Mouse (Mus musculus) CD4-positive helper T cell, adult 2 months (primary cell): ENCODE results near the gene U90926.

Source experiments
- DNase-seq: peaks from one replicate; pipeline ENCODE4 v3.0.0-alpha.2; 2012; ENCODE audit warnings: low read depth, missing footprints, low spot score

Gene U90926

DNA sequence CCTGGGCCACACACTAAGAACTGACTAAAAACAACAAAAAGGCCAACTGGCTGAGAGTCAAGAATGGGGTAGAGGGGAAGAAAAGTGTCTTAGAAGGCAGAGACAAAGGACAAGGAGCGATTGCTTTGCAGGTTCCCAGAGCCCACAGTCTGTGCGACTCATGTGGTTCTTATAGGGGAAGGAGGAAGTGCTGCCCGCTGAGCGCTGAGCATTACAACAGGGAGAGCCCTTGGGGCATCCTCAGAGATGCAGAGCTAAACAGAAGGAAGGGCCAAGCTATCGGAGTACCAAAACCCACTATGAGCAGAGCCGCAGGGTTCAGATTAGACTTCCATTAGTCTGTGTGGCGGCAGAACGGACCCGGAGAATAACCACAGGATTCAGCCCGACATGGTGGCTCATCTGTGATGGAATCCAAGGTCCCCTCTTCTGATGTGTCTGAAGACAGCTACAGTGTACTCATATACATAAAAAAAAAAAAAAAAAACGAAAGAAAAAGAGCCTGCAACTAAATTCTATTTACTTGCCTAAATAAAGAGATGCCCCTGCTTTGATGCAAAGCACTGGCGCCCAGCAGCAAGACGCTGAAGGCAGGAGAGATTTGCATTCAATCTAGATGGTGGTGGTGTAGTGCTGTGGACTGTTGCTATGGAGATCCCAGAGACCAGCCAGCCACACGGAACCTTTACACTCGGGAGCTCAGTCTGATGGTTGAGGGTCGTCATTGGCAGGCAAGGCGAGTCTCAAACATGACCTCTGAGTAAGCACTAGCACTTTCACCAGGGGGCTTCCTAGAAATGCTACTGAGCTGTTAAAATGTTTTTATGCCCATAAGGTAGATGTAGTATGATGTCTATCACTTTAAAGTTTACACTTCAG is 3.9 kb upstream of the U90926 start:
- DNase-seq: no peak

DNA sequence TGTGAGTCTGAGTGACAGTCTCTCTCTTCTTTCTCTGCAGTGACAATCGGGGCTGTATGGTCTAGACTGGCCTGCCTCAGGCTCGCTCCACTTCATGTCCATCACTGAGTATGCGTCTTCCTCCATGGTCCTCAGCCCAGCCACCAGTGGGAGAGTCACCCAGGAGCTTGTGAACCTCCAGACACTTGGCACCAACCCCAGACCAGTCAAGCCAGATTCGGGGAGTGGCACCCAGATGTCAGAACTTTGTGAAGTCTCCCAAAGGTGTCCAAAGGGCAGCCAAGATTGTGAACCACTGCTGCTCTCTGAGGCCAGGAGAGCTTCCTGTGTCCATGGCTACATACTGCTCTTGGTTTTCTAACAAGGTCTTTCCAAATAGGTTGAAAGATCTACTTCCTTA is 3.0 kb downstream of the U90926 start:
- no peak for DNase-seq

DNA sequence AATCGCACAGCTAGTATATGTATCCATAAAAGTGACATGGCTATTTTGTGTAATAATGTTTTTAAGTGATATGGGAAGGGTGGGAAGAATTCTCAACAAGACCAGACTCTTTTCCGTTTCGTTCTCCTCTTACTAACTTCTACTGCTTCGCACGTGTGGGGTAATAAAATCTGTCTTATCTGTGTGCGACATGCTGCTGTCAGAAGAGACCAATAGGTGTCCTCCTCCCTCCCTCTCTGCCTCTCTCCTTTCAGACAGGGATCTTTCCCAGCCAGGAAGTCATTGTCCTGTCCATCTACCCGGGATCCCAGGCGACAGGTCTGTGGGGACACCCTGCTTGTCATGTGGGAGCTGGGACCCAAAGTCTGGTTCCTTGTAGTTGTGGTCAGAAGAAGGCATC is 5.0 kb downstream of the U90926 start:
- DNase-seq: no peak

DNA sequence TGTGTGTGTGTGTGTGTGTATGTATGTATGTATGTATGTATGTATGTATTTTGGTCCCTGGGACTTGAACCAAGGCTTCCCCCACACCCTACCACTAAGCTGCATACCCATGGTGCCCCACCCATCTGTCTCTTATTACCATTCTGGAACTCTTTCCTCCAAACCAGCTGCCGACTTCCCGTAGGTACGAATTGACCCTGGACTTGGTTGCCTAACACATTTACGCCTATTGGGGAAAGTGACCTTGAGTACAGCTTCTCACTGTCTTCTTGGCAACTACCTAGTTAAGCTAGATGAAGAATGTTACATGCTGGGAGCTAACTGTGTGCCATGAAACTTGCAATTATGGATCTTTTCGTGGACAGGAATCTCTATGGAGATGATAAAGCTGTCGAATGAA is 9.1 kb downstream of the U90926 start:
- no peak for DNase-seq

DNA sequence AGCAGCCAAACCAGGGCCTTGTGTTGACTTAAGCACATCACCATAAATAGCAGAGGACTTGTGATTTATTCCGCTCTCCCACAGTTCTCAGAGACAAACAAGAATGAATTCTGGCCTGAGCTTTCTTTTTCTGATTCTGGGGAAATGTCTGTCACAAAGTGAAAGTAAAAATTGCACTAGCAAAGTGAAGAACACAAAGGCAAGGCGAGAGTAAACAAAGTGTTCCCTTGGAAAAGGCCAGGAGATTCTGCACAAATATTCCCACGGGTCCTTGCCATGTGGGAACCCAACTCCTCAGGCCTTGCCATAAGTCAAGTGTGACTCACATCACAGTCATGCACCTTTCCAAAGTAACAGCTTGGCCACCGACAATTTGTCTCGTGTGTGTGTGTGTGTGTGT is 9.5 kb downstream of the U90926 start:
- no peak for DNase-seq

DNA sequence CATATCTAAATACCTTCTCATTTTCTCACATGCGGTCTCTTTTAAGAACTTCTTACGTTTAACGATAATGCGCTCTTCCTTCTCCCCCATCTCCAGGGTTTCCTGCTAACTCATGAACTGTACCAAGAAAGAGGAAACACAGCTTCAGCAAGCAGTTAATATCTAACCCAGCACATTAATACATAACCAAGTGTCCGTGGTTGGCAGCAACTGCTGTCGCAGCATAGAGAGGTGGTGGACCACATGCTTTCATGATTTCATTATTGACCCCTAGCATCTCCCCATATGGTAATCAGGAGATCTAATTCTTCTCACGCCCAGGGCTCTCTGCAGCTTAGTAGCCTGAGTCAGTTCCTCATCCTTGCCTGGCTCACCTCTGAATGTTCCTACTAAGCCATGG is 10.0 kb downstream of the U90926 start:
- no peak for DNase-seq

DNA sequence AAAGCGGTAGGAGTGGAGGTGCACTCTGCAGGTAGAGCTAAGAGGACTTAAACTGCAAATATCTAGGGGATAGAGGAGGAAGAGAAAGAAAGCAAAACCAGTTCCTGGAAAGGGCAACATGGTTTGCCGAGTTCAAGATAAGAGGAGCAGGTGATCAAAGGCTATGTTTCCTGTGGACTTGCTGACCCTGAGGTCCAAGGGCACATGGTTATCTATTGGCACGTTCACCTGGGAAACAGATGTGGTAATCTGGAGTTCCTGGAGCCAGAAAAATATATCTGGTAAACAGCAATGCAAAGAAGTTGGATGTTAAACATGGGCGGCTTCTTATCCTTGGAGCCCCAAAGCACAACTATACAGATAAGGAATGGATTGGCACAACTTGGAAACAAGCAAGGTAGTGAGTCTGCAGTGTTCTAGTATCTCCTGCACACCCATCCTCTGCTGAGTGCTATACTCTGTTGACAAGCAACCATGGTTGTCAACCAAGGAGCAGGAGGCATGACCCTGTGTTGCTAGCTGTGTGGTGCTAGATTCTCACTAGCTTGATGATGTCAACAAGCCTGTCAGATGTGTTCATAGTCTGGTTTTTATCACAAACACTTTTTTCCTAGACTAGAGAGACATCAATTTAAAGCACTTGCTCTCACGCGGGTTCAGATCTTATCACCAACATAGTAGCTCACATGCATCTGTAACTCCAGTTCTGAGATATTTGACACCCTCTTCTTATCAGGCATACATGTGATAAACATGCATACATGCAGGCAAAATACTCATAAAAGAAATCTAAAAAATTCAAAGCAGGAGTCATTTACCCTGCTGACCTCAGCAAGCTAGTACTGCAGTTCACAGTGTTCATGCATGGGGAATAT is 10.8 kb downstream of the U90926 start:
- peak; percentile 39 for DNase-seq

DNA sequence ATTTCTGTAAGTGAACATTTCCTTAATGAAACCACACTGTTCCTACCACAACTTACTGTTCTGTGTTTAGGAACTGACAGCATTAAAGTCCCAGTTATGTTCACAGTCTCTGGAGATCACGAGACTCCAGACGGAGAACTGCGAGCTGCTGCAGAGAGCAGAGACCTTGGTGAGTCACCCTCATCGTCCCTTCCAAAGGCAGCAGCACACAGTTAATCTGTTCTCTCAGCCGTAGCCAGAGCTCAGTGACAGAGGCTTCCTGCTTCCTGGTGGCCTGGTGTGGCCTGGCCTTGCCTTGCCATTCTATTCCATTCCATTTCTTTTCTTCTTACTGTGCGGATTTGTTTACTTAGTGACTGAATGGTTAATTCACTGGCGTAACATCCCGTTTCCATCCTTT is 16.9 kb downstream of the U90926 start:
- no peak for DNase-seq

DNA sequence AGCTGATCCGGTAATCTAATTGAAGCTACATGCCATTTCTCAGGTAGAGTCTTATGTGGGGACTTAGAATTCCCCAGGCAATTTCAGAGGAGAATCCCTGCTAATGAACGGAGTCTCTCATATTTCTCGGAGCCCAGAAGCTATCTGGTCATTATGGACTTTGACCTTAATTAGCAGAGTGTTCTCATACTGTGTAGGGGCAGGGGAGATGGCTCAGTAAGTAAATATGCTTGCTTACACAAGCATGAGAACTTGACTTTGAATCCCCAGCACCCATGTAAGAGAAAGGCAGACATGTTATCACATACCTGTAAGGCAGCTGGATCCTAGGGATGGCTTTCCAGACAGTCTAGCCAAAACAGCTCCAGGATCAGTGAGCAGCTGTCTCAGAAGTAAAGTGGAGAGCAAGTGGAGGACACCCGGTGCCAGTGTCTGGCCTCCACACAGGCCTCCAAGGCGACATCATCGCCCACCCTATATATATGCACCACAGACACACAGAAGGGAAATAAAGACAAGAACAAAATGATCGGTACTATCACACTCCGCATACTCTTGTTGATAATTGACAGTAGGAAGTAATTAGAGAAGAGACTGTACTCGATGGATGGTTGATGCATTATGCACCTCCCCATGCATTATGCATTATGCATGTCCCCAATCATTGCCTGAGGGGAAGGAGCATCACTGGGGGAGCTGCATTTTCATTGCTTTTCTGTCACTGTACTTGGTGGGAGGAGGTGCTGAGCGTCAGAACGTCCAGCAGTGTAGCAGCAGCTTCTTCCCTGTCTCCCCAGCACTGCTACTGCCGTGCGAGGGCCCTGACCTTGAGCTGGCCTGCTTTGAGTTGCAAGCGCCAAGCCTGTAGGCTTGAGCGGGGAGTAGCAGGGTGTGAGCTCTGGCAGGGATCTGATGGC is 18.1 kb downstream of the U90926 start:
- DNase-seq: no peak

DNA sequence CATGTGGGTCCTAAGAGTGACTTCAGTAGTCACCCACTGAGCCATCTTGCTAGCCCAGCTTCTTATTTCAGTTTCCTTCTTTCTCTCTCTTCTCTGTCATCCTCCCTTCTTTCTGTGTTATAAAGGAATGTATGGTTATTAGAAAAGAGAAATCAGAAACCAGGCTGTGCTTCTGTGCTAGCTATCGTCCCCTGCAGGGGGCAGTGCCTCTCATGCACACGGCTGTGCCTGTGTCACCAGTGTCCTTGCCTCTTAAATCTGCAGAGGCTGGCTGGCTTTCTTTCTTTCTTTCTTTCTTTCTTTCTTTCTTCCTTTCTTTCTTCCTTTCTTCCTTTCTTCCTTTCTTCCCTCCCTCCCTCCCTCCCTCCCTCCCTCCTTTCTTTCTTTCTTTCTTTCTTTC is 19.5 kb downstream of the U90926 start:
- DNase-seq: peak; percentile 17

DNA sequence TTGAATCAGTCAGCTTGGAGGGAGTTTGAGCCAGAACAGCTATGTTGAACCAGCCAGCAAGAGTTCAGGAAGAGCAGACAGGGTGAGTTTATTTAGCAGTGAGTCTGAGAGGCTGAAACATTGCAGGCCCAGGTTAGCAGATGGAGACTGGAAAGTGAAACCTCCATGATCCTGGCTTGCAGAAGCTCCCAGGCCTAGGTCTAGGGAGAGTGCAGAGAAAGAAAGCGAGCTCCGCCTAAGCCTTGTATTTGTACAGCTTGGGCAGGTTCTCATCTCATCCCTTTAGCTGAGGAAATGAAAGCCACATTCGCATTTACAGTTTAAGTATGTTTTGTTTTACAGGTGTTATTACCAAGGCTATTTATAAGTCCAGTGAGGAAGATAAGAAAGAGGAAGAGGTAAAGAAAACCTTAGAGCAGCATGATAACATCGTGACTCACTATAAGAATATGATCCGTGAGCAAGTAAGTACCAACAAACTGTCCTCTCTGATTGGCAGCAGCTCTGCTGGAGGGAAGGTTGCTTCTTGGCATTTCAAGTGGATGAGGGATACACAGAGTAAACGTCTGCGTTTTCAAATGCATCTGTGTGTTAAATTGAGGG is 26.2 kb downstream of the U90926 start:
- DNase-seq: no peak

DNA sequence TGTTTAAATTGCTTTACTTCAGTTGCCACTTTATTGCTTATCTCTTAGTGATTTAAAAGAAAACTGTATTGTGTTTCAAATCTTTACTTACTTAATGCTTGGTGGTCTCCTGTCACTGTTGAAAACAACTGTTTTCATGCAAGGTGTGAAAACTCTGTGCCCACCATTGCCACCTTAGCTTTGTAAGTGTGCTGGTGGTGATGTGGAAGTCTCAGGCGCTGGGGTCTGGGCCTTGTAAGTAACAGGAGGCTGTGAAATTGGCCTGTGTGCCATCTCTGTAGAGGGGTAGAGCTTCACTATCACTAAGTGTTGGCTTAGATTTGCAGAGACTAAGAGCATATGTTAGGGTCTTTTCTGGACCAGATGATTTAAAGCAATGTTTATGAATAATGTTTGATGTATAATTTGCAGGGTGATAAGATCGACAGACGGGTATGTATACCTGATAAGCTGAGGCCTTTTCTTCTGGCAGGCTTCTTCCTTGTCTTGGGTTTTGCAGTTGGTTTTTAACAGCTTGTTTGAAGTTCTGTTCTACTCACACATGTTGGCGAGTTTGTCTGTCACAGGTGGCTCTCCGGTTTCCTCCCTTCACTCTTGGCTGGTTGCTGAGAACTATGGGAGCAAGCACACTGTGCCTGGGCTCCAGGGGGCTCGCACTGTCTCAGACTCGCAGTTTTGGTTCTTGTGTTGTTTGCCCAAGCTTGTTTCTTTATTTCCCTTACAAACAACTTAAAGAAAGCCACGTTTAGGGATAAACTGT is 32.0 kb downstream of the U90926 start:
- DNase-seq: peak; percentile 24

DNA sequence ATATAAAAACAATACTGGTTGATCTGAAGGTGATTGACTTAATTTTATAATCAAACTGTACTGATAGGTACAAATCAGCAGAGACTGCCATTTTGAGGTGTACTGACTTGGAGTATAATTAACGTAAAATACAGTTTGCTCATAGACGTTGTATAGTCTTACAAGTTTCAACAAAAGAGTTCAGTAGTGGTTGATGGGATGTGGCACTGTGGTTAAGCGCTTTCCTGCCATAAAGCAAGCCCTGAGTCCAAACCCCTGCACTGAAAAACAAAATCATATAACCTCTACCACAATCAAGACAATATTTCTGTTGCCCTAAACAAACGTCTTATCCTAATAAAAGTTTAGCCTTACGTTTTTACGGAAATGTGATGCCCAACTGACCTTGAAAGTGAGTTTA is 49.2 kb downstream of the U90926 start:
- DNase-seq: peak; percentile 62
